Mouse (Mus musculus) megakaryocyte, embryonic 14.5 days (primary cell): ENCODE data around the gene Ppp6r2.

ENCODE experiments used
- FLI1 ChIP-seq: IDR thresholded peaks from 2 replicates; pipeline ENCODE4 v1.6.1; 2012; ENCODE audit warnings: low read length, inconsistent platforms, mixed read lengths
- GATA1 ChIP-seq: IDR thresholded peaks from 3 replicates; pipeline ENCODE4 v1.6.1; 2012; ENCODE audit warnings: mixed read lengths, low read length, inconsistent platforms, borderline replicate concordance

GRCm38 (mm10) chr15:89292795-89293194, 81.4 kb downstream of the Ppp6r2 start:
- no peak for TF ChIP-seq GATA1
- no peak for TF ChIP-seq FLI1
